Mouse (Mus musculus) embryo, embryonic 10 days (tissue): ENCODE data around the gene Borcs6.

Experiments used
- DNase-seq: peaks from one replicate; pipeline ENCODE4 v3.0.0-alpha.2; 2015; ENCODE audit warnings: low spot score

Gene Borcs6

GRCm38 (mm10) chr11:69048151-69048550, 11.4 kb upstream of the Borcs6 start:
- no peak for DNase-seq

GRCm38 (mm10) chr11:69050748-69051147, 8.8 kb upstream of the Borcs6 start:
- no peak for DNase-seq

DNA sequence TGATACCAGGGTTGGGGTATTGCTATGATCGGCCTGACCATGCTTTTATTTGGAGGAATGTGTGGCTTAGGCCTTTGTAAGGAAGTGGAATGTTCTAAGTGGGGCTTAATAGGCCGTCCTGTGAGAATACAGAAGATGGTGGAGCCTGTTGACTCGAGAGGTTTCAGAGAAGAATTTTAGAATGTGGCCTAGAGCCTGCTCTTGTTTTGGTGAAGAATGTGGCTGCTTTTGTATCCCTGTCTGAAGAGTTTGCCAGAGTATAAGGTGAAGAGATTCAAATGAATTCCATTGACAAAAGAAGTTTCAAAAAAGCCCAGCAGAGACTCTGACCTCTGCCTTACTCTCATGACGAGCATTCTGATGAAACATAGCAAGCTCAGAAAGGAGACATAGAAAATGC, 7.7 kb upstream of the Borcs6 start:
- no peak for DNase-seq

DNA sequence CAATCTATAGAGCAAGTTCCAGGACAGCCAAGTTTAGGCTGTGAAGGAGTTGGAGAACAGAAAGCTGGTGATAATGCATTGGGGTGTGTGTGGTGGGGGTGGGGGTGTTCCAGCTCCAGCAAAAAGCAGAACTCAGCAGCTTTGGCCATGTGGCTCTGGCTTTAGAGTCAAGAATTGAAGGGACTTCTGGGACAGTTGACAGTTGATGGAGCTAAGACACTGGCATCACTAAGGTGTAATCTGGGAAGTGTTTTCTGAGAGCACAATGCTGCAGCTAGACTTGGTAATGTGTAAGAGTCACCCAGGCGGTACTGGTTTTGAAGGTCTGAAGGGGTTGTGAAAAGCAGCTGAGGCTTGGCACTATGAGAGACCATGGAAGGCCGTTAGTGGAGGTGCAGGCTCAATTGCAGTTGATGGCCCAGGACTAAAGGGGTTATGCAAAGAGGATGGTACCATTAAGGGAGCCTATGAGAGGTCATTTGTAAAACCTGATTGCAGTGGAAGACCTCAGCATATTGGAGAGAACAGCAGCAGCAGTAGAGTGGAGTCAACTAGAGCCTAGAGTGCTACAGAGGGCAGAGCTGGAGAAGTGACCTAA, 6.6 kb upstream of the Borcs6 start:
- DNase-seq = no peak

DNA sequence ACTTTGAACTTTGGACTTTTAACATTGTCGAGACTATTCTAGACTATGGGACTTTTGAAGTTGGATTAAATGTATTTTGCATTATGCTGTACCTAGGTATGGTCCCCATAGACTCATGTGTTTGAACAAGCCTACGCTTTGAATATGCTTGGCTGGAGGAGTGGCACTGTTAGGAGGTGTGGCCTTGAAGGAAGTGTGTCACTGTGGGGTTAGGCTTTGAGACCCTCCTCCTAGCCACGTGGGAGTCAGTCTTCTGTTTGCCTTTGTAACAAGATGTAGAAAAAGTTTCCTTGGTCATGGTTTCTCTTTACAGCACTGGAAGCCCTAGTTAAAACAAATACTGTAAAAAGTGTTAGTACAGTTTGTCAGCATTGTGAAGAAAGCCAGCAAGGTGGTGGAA, 5.7 kb upstream of the Borcs6 start:
- DNase-seq = no peak

GRCm38 (mm10) chr11:69058265-69058664, 1.3 kb upstream of the Borcs6 start:
- no peak for DNase-seq

DNA sequence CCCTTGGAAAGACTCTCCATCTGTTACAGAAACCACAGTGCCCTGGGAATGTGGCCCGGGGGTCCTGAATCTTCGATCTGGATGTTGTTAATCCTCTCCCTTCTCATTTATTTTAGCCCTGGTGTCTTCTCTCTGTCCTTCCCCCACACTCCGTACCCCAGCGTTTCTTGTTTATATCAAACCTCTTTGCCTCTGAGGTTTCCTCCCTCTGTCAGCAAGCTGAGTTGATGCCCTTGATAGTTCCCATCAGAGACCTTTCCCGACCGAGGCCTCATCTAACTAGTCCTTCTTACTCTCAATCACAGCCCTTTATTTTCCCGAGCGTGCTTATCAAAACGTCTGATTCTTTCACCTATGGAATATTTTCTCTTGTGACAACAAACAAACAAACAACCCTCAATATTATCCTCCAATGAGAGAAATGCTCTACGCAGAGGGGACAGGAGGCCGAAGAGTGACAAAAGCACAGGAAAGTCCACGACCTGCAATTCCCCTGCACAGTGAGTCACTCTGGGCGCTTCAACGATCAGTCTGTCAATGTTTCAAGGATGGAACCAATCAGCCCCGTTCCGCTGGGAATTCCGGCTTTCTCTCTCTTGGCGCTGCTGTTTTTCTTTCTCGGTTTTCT, 674 bp upstream of the Borcs6 start:
- DNase-seq = no peak

DNA sequence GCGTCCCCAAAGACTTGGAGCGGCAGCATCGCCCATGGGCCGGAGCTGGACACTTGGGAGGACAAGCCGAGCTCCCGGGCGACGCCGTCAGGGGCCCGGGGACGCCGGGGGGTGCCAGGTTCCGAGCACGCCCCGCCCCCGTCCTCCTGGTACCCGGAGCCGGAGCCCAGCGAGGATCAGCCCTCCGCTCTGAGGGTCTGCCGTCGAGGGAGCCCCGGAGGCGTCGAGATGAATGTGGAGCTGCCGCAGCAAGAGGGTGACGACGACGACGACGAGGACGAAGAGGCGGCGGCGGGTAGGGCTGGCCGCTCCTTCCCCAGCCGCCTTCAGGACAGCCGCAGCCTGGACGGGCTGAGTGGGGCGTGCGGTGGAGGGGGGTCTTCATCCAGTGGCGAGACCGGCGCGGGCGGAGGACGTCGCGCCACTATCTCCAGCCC, 476 bp downstream of the Borcs6 start:
- peak; percentile 61 for DNase-seq

- DNase-seq = no peak
Observed at GRCm38 (mm10) chr11:69060448-69061254, 1.1 kb downstream of the Borcs6 start.

GRCm38 (mm10) chr11:69061255-69061912, 1.9 kb downstream of the Borcs6 start:
- DNase-seq = no peak

DNA sequence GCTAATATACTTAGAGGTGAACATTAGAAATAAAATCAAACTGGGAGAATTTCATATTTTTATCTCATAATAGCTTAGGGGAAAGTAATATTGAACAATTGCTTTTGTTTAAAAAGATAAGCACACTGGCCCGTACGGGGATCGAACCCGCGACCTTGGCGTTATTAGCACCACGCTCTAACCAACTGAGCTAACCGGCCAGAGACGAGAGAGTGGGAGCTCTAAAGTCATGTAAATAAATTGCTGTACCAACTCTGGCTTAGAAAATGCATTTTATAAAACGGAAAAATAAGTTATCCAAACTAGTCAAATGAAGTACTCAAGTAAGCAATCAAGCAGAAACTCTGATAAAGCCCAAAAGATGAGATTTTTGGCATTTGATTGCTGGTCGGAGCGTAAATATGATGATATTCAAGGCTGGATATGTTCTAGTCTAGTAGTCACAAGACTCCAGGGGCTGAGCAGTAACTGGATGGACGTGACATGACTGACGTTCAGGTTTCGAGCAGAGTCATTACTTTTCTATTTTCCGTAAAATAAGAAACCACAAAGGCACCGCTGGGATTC, 2.8 kb downstream of the Borcs6 start:
- peak; percentile 84 for DNase-seq

DNA sequence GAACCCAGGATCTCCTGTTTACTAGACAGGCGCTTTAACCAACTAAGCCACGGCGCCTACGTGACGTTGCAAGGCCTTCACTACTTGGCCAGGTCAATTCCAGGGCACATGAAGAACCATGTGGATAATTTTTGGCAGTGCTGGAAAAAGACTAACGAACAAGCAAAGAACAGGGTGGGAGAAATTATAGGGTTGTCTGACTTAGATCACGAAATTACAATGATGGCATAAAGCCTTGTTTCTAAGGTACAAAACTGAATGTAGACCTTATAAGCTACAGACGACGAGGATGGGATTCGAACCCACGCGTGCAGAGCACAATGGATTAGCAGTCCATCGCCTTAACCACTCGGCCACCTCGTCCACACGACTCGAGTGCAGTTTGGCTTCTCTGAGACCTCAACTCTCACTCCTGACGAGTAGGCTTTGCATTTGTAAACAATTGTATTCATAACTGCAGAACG, 3.3 kb downstream of the Borcs6 start:
- DNase-seq = peak; percentile 98

DNA sequence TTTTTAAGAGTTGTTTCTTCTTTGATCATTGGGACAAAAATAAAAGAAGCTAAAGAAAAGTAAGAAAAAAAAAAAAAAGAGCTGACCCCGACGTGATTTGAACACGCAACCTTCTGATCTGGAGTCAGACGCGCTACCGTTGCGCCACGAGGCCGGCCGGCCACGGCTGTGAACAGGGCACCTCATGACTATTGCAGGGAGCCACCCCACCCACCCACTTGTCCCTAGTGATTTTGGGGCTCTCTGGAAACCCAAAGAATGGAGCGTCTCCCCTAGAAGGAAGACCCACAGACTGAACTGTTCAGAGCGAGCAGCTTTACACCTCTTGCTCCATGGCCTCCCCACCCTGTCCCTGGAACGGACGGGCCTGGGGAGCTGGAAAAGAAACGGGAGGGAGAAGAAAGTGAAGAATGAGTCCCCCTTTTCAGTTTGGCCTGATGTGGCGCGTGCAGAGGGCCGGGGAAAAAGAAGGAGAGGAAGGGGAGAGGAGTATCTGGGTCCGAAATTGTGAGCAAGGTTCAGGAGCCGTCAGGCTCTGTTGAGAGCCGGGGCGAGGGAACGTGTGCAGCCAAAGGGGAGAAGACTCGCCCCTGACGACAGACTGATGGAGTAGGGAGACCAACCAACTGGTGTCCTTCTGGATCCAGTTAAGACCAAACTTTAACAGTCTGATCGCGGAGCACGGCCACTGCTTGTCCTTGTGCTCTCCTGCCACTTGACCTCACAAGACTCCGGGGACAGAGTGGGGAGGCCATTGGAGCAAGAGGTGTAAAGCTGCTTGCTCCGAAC, 4.1 kb downstream of the Borcs6 start:
- peak; percentile 85 for DNase-seq

GRCm38 (mm10) chr11:69064259-69065133, 5.0 kb downstream of the Borcs6 start:
- DNase-seq = no peak

DNA sequence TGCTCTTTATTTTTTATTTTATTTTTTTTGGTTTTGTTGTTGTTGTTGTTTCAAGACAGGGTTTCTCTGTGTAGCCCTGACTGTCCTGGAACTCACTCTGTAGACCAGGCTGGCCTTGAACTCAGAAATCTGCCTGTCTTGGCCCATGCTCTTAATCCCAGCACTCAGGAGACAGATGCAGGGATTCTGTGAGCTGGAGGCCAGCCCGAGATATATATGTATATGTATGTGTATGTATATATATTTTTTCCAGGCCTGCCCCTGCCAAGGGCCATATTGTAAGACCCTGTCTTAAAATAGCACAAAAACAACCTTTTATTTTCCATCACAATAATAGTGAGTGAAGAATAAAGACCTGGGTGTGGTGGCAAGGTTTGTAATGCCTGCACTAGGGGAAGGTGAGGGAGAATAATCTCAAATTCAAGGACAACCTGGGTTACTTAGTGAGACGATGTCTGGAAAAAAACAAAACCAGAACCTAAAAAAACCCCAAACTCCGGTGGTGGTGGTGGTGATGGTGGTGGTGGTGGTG, 5.9 kb downstream of the Borcs6 start:
- DNase-seq = no peak

GRCm38 (mm10) chr11:69066163-69066861, 6.8 kb downstream of the Borcs6 start:
- DNase-seq = peak; percentile 39

DNA sequence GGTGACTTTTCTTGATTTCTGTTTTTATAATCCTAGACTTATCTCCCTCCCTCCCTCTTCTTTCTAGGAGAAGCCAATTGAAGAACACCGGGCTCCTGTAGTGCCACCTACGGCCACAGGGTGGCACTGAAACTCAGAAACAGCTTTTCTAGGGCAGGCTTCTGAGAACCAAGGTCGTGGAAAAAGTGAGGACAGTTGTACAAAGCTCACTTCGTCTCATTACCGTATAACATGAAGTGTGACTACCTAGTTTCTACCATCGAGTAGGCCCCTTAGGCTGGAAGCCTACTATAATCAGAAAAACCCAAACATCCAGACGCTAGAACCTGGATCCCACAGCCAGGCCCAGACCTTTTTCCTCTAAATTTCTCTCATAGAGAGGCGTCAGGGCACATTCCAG, 7.4 kb downstream of the Borcs6 start:
- peak; percentile 85 for DNase-seq

DNA sequence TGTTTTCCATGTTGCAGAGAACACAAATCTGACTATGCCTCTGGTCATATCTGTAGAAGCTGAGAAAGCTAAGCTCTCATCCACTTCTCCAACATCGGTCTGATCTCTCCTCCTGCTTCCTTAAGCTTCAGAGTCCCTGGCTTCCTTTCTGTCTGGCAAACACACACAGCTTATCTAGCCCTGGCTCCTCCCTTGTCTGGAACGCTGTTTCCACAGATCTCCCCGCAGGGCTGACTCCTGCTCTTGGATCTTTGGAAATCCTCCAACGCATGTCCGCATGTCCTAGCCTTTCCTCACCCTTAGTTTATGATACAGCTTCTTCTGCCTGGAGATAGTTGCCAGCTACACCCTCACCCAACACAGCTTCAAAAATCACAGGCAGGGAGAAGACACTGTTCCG, 8.1 kb downstream of the Borcs6 start:
- no peak for DNase-seq

- DNase-seq = peak; percentile 65
Observed at GRCm38 (mm10) chr11:69070093-69070492, 10.6 kb downstream of the Borcs6 start.
